Mouse (Mus musculus) testis, adult 10 weeks (tissue): ENCODE data around the gene Oaz1. TPM values are rescaled to one million over a fixed set of nuclear protein-coding genes. Genes with fewer than 3 reads are reported as not detected.

Source experiments
- polyA plus RNA-seq: library from polyadenylated mRNA; stranded (reverse); fragments of 350-450 nt; fragmentation: Illumina TruSeq; extraction: RNeasy Lipid Tissue Mini Kit (QIAGEN cat#74804); gene quantifications from one replicate; pipeline ENCODE4 v1.2.3, GENCODE M21; 2014; ENCODE audit warnings: low read depth, low replicate concordance

Oaz1 gene
- 30.7 TPM for polyA plus RNA-seq

DNA sequence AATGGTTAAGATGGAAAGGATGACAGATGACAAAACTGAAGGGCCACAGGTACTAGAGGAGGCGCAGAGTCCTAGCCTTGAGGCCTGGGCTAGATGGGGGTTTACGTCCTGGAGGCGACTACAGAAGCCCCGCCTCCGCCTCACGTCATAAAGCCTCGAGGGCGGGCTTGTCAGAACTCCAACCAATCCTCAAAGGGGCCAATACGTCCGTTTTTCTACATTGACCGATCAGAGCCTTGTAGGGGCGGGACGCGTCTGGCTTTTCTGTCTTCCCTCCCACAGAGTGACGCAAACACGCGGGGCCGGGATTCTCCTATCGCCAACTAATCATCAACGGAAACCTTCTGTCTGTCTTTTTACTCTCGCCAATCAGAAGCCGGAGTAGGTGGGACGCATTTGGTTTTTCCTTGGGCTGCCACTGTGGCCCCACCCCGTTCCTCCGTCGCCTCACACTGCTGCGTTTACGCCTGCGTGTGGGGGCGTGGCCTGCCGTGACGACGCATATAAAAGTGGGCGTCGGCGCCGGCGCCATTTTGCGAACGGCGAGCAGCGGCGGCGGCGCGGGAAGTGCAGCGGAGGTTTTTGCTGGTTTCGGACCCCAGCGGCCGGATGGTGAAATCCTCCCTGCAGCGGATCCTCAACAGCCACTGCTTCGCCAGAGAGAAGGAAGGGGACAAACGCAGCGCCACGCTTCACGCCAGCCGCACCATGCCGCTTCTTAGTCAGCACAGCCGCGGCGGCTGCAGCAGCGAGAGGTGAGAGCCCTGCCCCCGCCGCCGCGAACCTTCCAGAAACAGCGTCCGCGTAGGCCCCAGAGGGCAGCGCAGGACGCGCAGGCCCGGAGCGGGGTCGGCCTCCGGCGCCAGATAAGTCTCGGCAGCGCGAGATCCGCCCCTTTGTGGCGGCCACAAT, at the start of gene Oaz1:
Oaz1 (plus strand) TSS at position 506 of the 912 bp plus-strand sequence.

DNA sequence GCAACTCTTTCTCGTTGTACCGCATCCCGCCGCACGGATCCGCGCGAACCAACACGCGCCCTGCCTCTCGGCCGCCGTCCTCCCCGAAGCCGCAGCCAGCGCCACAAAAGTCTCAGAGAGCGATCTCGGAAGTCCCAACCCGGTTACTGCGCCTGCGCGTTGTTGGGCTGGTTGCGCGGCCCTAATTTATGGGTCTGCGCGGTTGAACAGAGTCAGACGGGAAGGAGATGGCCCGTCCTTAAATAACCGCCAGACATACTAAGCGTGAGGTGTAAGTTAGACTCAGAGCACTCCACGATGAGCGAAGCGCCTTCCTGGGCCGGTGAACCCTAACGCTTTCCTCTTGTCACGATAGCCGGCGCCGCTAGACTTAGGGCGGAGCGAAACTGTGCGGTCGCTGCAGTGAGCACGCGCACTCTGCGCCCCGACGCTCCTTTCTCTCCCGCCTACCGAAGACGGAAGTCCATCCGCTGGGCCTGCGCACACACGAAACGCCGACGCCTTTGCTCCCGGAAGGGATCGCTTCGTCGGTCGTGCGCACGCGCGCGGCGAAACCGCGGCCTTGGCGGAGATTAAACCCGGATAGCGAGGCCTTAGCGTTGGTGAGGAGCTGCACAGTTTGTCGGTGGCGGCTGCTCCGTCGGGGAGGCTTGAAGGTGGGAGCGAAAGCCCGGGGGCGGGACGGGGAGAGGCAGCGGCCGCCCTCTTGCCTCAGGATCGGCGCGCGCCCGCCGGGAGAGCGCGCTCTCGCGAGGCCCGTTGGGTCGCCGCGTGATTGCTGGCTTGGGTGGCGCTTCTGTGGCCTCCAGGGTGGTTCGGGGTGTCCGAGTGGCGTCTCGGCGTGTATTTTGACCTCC, 28.1 kb upstream of the Oaz1 start, which contains the start of the genes Sf3a2 and Plekhj1:
Sf3a2 (plus strand) TSS at position 49 of the 857 bp plus-strand sequence.
Plekhj1 (minus strand) TSS at position 477 of the 857 bp plus-strand sequence.

DNA sequence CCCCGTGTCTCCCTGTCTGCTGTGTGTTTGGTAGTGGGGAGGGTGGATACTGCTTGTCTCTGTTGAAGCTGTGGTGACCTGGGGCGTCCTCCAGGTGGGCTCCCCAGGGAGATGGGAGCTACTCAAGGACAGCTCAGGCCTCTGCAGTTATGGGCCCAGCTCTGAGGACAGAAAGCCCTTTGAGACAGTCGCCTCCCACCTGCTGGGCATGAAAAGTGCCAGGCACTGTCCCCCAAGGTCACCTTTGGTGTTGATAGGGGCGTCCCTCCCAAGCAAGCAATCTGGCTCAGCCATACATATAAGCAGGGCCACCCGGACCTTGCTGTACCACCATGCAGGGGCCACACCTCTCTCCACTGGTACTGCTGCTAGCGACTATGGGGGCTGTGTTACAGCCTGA, 21.5 kb upstream of the Oaz1 start, which contains the start of gene Amh:
Amh (plus strand) TSS at position 328 of the 400 bp plus-strand sequence.

DNA sequence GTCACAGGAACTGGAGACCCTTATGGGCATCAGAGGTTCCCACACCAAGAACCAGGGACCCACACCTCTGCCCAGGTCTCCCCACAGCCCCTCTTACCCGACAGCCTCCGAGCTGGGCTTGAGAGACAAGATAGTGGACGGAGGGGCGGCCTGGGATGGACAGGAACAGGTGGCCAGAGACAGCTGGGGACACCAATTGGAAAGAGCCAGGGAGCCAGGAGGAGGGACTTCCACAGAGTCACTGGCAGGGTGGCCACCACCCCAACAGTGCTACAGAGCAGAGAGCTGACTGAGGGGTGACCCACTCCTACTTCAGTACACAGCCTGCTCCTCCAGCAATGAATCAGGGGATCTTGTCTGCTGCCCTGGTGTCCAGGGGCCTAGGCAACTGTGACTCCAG, 13.1 kb upstream of the Oaz1 start, which contains the start of gene Jsrp1:
Jsrp1 (minus strand) TSS at position 133 of the 400 bp plus-strand sequence.

DNA sequence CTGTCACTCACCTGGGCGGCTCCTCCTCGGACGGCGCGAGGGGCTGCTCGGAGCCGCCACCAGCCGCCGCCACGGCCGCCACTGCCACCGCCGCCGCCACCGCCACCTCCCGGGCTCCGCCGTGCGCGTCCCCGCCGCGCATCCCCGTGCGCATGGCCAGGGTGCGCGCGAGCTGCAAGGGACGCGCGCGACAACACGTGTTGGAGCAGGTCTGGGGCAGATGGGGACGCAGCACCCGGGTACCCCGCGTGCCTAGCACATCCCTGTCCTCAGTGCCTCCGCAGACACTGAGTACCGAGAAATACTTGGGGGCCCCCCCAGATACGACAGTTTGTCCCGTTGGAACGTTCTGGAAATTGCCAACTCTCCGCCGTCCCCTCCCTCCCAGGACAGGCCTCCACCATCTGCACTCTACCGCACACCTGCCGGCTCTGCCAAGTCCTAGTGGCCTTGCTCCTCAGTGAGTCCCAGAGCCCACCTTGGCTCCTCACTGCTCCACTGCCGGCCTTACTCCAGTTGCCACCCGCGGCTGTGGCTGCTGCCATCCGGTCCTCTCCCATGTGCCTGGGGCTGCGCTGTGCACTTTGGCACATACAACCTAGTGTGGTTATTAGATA, 17.6 kb downstream of the Oaz1 start, which contains the start of gene Lingo3:
Lingo3 (minus strand) TSS at position 109 of the 617 bp plus-strand sequence.

DNA sequence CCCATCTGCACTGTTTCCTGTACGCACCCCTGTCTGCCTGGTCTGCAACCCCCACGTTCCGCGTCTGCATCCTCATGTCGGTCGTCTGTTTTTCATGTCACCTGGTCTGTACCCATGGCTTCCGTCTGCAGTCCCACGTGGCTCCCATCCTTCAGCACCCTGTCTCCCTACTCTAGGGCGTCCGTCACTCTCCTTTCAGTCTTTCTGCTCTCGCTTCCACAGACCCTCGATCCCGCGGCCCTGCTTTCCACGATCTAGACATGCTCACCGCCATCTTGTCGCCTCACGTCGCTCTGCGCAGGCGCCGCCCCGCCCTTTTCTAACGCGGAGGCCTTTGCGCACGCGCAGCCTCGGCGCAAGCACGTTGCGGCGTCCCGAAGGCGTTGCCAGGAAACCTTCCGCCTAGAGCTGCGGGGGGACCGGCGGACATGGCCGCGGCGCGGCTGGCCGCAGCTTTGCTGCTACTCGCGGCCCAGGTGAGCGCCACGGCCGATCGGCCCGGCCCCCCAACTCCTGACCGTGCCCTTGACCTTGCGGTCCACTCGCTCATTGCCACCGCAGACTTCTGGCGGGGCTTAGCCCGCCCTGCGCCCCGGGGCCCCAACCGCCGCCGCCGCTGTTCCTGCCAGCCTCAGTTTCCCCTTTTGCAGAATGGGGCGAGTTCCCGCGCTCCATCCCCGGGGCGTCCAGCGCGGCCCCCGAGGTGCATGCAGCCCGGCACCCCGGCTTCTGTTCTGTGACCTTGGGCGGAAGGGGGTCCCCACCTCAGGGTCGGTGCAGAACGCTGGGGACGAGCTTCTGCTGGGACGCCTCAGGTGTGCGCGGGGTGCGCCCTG, 28.7 kb downstream of the Oaz1 start, which contains the start of the genes Lsm7 and Sppl2b:
Lsm7 (minus strand) TSS at position 297 of the 836 bp plus-strand sequence.
Sppl2b (plus strand) TSS at position 363 of the 836 bp plus-strand sequence.

DNA sequence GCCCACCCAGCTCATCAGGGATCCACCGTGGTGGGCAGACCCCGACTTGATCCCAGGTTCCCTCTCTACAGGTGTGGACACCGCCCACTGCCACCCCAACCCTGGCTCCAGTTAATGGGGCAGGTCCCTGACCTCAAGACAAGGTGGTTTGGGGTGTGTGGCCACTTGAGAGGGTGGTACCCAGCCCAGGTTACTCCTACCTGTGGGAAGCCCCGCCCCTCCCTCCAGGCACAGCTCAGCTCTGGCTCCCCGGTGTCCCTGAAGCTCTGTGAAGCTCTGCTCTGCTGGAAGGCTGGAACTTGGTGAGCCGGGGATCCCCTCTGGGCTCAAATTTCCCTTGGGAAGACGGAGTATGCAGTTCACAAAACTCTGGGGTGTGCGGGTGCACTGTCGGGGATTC, 45.1 kb downstream of the Oaz1 start, which contains the start of gene Tmprss9:
Tmprss9 (plus strand) TSS at position 268 of the 400 bp plus-strand sequence.

Other genes starting within 250 kb of the Oaz1 start
- 1.7 TPM for gene Klf16, start 249.3 kb upstream of the Oaz1 start, polyA plus RNA-seq
- not detected for gene Abhd17a, start 236.3 kb upstream of the Oaz1 start, polyA plus RNA-seq
- gene Scamp4, start 223.8 kb upstream of the Oaz1 start, polyA plus RNA-seq = 0.88 TPM
- not detected for gene Adat3, start 223.8 kb upstream of the Oaz1 start, polyA plus RNA-seq
- gene Gm49322, start 220.6 kb upstream of the Oaz1 start, polyA plus RNA-seq = not detected
- 6.7 TPM for gene Csnk1g2, start 203.8 kb upstream of the Oaz1 start, polyA plus RNA-seq
- gene Btbd2, start 169.6 kb upstream of the Oaz1 start, polyA plus RNA-seq = 0.13 TPM
- gene Mknk2, start 148.5 kb upstream of the Oaz1 start, polyA plus RNA-seq = 1.7 TPM
- 2.6 TPM for gene Mob3a, start 124.7 kb upstream of the Oaz1 start, polyA plus RNA-seq
- gene Izumo4, start 124.5 kb upstream of the Oaz1 start, polyA plus RNA-seq = 20.6 TPM
- gene Ap3d1, start 84.4 kb upstream of the Oaz1 start, polyA plus RNA-seq = 18.3 TPM
- gene Dot1l, start 71.5 kb upstream of the Oaz1 start, polyA plus RNA-seq = 7.6 TPM
- 5.3 TPM for gene Sf3a2, start 28.5 kb upstream of the Oaz1 start, polyA plus RNA-seq
- 3.8 TPM for gene Plekhj1, start 28.0 kb upstream of the Oaz1 start, polyA plus RNA-seq
- not detected for gene Amh, start 21.4 kb upstream of the Oaz1 start, polyA plus RNA-seq
- not detected for gene Jsrp1, start 13.2 kb upstream of the Oaz1 start, polyA plus RNA-seq
- gene Lingo3, start 17.4 kb downstream of the Oaz1 start, polyA plus RNA-seq = 0.06 TPM
- gene Lsm7, start 28.6 kb downstream of the Oaz1 start, polyA plus RNA-seq = 2.3 TPM
- 1.7 TPM for gene Sppl2b, start 28.6 kb downstream of the Oaz1 start, polyA plus RNA-seq
- gene Tmprss9, start 45.2 kb downstream of the Oaz1 start, polyA plus RNA-seq = not detected
- not detected for gene Timm13, start 74.3 kb downstream of the Oaz1 start, polyA plus RNA-seq
- 1.6 TPM for gene Lmnb2, start 91.6 kb downstream of the Oaz1 start, polyA plus RNA-seq
- 3.8 TPM for gene Gadd45b, start 103.4 kb downstream of the Oaz1 start, polyA plus RNA-seq
- gene Gng7, start 188.3 kb downstream of the Oaz1 start, polyA plus RNA-seq = 0.27 TPM
- 0.17 TPM for gene Diras1, start 199.0 kb downstream of the Oaz1 start, polyA plus RNA-seq
- 0.71 TPM for gene Slc39a3, start 210.8 kb downstream of the Oaz1 start, polyA plus RNA-seq
- gene Sgta, start 233.5 kb downstream of the Oaz1 start, polyA plus RNA-seq = 3.3 TPM
- gene Thop1, start 243.4 kb downstream of the Oaz1 start, polyA plus RNA-seq = 3.0 TPM